Mouse (Mus musculus): ENCODE results near the gene Cdh23. TPM values are rescaled to one million over a fixed set of nuclear protein-coding genes. Genes with fewer than 3 reads are reported as not detected.

Cdh23 gene
- polyA plus RNA-seq, 1 experiment from 2014 or later = 1.1 TPM

- H3K4me2 ChIP-seq = no peak overlapping the region
- no peak overlapping the region for H3K27ac ChIP-seq
- H3K4me1 ChIP-seq = peaks cover 18% of the 10 kb centered on the region
- no peak for ATAC-seq
- no peak overlapping the region for H3K4me3 ChIP-seq
- H3K36me3 ChIP-seq (ENCODE audit: poor library complexity, severe bottlenecking) = no peaks in the 10 kb centered on the region
- WGBS = 31% methylated on average over 3 of the region's 3 CpGs
- no peak overlapping the region for H3K9ac ChIP-seq
- peaks cover 14% of the 10 kb centered on the region; the same call in 1 of the 2 replicates for H3K9me3 ChIP-seq (replicated peaks)
- no peaks in the 10 kb centered on the region for H3K27me3 ChIP-seq
Measured at GRCm38 (mm10) chr10:60624945-60625344, 71.3 kb downstream of the Cdh23 start.

DNA sequence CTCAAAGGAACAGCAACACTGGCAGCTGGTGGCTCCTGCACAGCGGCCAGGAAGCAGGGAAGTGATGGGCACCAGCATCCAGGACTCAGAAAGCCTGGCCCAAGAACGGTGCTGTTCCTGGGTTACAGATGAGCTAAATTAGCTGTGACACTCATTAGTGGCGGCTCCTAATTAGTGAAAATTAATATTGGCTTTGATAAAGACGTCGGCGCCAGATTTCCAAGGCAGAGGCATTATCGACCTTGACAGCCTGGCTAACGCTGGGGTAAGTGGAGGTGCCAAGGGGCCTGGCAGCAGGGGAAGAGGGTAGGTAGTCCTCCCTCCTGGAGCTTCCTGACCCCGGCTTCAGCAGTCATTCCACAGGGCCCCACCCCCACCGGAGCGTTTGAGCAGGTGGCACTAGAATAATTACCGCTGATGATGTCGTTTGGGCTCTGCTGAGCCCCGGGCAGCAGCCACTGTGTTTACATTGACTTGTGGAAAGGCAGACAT lies 72.0 kb downstream of the Cdh23 start:
- H3K4me2 ChIP-seq = no peak overlapping the region
- 0 out of 2 replicates have a peak, but pooled peaks cover 3% of the 10 kb centered on the region for H3K27me3 ChIP-seq
- peak overlapping the region; percentile 3 for H3K27ac ChIP-seq
- H3K4me1 ChIP-seq = peaks cover 18% of the 10 kb centered on the region
- H3K9me3 ChIP-seq (replicated peaks) = peaks cover 8% of the 10 kb centered on the region; the same call in 1 of the 2 replicates
- ATAC-seq = peak; percentile 84
- WGBS = 27% methylated on average over 14 of the region's 14 CpGs
- H3K9ac ChIP-seq = 0 out of 2 replicates have a peak overlapping the region, but pooled peaks have one; percentile 23
- no peak overlapping the region for H3K4me3 ChIP-seq
- no peaks in the 10 kb centered on the region for H3K36me3 ChIP-seq (ENCODE audit: poor library complexity, severe bottlenecking)

- Histone ChIP-seq H3K4me1 (peaks cover 18% of the 10 kb centered on the region), H3K9ac (no peak overlapping the region), H3K36me3 (ENCODE audit: poor library complexity, severe bottlenecking) (no peaks in the 10 kb centered on the region), H3K27ac (no peak overlapping the region), H3K4me3 (no peak overlapping the region), H3K9me3 (replicated peaks) (no peaks in the 10 kb centered on the region), H3K4me2 (no peak overlapping the region), H3K27me3 (0 out of 2 replicates have a peak, but pooled peaks cover 3% of the 10 kb centered on the region)
- 79% methylated on average over 12 of the region's 12 CpGs for WGBS
- ATAC-seq = no peak
Measured at GRCm38 (mm10) chr10:60622836-60623235, 73.5 kb downstream of the Cdh23 start.

GRCm38 (mm10) chr10:60621470-60622170 lies 74.7 kb downstream of the Cdh23 start:
- ATAC-seq = no peak
- Histone ChIP-seq H3K9me3 (replicated peaks) (no peaks in the 10 kb centered on the region), H3K27ac (no peak overlapping the region)

DNA sequence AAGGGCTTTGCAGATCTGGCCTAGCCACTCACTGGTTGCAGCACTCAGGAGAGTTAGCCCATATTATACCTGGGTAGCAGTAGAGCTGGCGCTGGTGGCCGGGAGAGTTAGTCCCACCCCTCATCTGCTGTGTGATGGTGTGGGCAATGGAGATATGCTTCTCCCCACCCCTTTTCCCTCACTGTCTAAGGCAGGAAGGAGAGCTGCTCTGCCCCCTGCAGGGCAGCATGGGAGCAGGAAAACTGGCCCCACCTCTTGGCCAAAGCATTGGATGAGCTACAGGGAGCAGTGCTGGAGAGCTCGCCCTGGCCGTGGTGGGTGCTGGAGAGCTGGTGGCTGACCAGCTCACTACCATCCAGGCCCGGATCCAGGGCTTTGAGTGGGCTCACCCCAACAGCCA lies 80.4 kb downstream of the Cdh23 start:
- no peaks in the 10 kb centered on the region for H3K36me3 ChIP-seq (ENCODE audit: poor library complexity, severe bottlenecking)
- H3K4me2 ChIP-seq = no peak overlapping the region
- H3K4me1 ChIP-seq = no peaks in the 10 kb centered on the region
- 0 out of 2 replicates have a peak, but pooled peaks cover 3% of the 10 kb centered on the region for H3K27me3 ChIP-seq
- ATAC-seq = no peak
- WGBS = 71% methylated on average over 5 of the region's 5 CpGs
- H3K9ac ChIP-seq = no peak overlapping the region
- no peak overlapping the region for H3K27ac ChIP-seq
- H3K4me3 ChIP-seq = no peak overlapping the region
- H3K9me3 ChIP-seq (replicated peaks) = no peaks in the 10 kb centered on the region

More at GRCm38 (mm10) chr10:60621470-60622170, 74.7 kb downstream of the Cdh23 start:
- Histone ChIP-seq H3K27me3 (0 out of 2 replicates have a peak, but pooled peaks cover 3% of the 10 kb centered on the region), H3K4me1 (peaks cover 18% of the 10 kb centered on the region), H3K9ac (no peak overlapping the region), H3K4me3 (no peak overlapping the region), H3K4me2 (no peak overlapping the region), H3K36me3 (ENCODE audit: poor library complexity, severe bottlenecking) (no peaks in the 10 kb centered on the region)
- WGBS = 89% methylated on average over 8 of the region's 8 CpGs

- WGBS = 25% methylated on average over 5 of the region's 5 CpGs
- no peak overlapping the region for H3K4me3 ChIP-seq
- H3K4me2 ChIP-seq = no peak overlapping the region
- H3K9me3 ChIP-seq (replicated peaks) = no peaks in the 10 kb centered on the region
- H3K27me3 ChIP-seq = no peaks in the 10 kb centered on the region
- no peak for ATAC-seq
- H3K27ac ChIP-seq = no peak overlapping the region
- H3K9ac ChIP-seq = no peak overlapping the region
- H3K36me3 ChIP-seq (ENCODE audit: poor library complexity, severe bottlenecking) = no peaks in the 10 kb centered on the region
- no peaks in the 10 kb centered on the region for H3K4me1 ChIP-seq
Measured at GRCm38 (mm10) chr10:60612893-60613292, 83.4 kb downstream of the Cdh23 start.

DNA sequence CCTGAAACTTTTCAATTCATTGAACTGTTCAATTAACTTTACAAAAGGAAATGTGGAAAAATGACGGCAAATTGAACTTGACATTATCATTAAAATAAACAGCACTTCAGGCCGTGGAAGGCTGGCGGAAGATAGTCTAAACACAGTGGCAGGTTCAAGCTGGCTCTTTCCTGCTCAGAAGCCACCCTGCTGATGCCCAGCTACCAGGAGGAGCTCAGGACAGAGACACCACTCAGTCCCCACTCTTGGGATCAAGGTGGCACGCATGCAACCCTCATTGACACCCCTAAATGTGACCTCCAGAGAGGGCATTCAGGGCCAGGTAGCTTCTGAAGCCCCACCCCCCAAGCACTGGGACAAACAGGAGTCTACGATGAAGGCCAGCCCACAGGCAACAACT lies 89.1 kb downstream of the Cdh23 start:
- H3K36me3 ChIP-seq (ENCODE audit: poor library complexity, severe bottlenecking) = no peaks in the 10 kb centered on the region
- no peak for ATAC-seq
- no peak overlapping the region for H3K9ac ChIP-seq
- no peak overlapping the region for H3K4me2 ChIP-seq
- no peaks in the 10 kb centered on the region for H3K9me3 ChIP-seq (replicated peaks)
- peaks cover 2% of the 10 kb centered on the region; the same call in 1 of the 2 replicates for H3K27me3 ChIP-seq
- no peak overlapping the region for H3K27ac ChIP-seq
- peaks cover 6% of the 10 kb centered on the region; the same call in 1 of the 2 replicates for H3K4me1 ChIP-seq
- no peak overlapping the region for H3K4me3 ChIP-seq
- 77% methylated on average over 5 of the region's 5 CpGs for whole genome bisulfite sequencing

GRCm38 (mm10) chr10:60606661-60607060 lies 89.6 kb downstream of the Cdh23 start:
- Histone ChIP-seq H3K27ac (no peak overlapping the region), H3K4me2 (no peak overlapping the region), H3K27me3 (peaks cover 2% of the 10 kb centered on the region; the same call in 1 of the 2 replicates), H3K9me3 (replicated peaks) (no peaks in the 10 kb centered on the region), H3K9ac (no peak overlapping the region), H3K36me3 (ENCODE audit: poor library complexity, severe bottlenecking) (no peaks in the 10 kb centered on the region), H3K4me1 (peaks cover 6% of the 10 kb centered on the region; the same call in 1 of the 2 replicates), H3K4me3 (no peak overlapping the region)
- ATAC-seq = no peak
- WGBS = 83% methylated on average over 6 of the region's 6 CpGs

DNA sequence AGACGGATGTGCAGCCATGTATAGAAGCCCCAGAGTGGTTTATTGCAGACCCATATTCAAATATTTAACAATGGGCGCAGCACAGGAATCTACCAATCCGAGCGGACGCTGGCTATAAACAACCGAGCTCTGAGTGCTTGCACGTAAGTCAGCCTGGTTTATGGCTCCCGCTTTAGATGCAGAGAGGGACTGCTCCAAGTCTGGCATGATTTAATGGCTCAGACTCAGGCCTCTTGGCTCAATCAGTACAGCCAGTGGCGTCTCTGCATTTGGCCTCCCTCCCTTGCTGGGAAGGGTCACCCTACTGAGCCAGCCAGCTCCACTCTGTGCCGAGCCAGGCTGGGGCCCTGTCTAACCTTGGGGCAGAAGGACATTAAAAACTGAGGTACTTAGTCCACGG lies 94.1 kb downstream of the Cdh23 start:
- Histone ChIP-seq H3K9me3 (replicated peaks) (no peaks in the 10 kb centered on the region), H3K36me3 (ENCODE audit: poor library complexity, severe bottlenecking) (no peaks in the 10 kb centered on the region), H3K27me3 (peaks cover 10% of the 10 kb centered on the region), H3K9ac (no peak overlapping the region), H3K4me3 (no peak overlapping the region), H3K27ac (no peak overlapping the region), H3K4me1 (peaks cover 9% of the 10 kb centered on the region; the same call in 1 of the 2 replicates), H3K4me2 (no peak overlapping the region)
- no peak for ATAC-seq
- WGBS = 79% methylated on average over 11 of the region's 11 CpGs

GRCm38 (mm10) chr10:60595166-60595565 lies 101.1 kb downstream of the Cdh23 start:
- ATAC-seq = no peak
- H3K27ac ChIP-seq = no peak overlapping the region
- no peaks in the 10 kb centered on the region for H3K36me3 ChIP-seq (ENCODE audit: poor library complexity, severe bottlenecking)
- 63% methylated on average over 6 of the region's 6 CpGs for WGBS
- H3K4me1 ChIP-seq = peaks cover 39% of the 10 kb centered on the region
- H3K27me3 ChIP-seq = peaks cover 55% of the 10 kb centered on the region
- H3K9ac ChIP-seq = no peak overlapping the region
- H3K4me2 ChIP-seq = no peak overlapping the region
- no peak overlapping the region for H3K4me3 ChIP-seq
- H3K9me3 ChIP-seq (replicated peaks) = no peaks in the 10 kb centered on the region

DNA sequence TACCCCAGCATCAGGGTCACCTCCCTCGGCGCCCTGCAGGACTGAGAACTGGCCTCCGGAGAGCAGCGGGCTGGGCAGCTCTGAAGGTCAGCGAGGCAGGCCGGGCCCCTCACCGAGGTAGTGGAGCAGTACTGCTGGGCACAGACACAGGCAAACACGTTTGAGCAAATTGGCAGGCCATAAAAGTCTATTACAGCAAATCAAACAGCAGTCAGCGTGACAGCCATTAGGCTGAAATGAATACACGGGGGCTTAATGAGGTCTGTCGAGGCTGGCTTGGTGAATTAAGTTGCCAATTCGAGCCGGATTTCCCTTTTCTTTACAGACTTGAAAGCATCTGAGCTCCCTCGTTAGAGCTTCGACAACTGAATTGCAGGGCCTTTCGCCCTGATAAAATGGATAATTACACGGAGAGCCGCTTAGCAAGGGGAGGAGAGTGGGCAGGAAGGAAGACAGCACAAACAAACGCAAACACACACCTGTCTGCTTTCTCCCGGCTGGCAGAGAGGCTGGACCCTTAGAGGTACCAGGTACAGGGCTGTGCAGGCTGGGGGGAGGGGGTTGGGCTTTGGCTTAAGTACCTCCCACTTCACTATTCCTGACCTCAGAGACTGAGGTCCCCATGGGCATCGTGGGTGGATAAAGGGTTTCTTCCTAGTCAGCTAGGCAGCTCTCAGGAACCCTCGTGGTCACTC lies 103.3 kb downstream of the Cdh23 start:
- peak overlapping the region; percentile 57 for H3K27ac ChIP-seq
- H3K4me2 ChIP-seq = peak overlapping the region; percentile 44
- no peaks in the 10 kb centered on the region for H3K9me3 ChIP-seq (replicated peaks)
- no peak overlapping the region for H3K9ac ChIP-seq
- peak; percentile 79 for ATAC-seq
- 2% methylated on average over 22 of the region's 22 CpGs for WGBS
- no peak overlapping the region for H3K4me3 ChIP-seq
- H3K36me3 ChIP-seq (ENCODE audit: poor library complexity, severe bottlenecking) = no peaks in the 10 kb centered on the region
- peaks cover 36% of the 10 kb centered on the region for H3K4me1 ChIP-seq
- peaks cover 73% of the 10 kb centered on the region for H3K27me3 ChIP-seq

DNA sequence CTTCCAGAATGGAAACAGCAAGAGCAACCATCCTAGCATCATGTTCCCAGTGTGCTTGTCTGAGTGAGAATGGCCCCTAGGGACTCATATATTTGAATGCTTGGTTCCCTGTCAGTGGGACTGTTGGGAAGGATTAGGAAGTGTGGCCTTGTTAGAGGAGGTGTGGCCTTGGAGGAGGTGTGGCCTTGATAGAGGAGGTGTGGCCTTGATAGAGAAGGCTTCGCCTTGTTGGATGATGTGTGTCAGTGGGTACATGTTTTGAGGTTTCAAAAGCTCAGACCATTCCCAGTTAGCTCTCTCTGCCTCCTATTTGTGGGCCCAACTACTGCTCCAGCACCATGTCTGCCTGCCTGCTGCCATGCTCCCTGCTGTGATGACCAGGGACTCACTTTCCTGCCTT lies 105.0 kb downstream of the Cdh23 start:
- no peak overlapping the region for H3K9ac ChIP-seq
- no peak for ATAC-seq
- H3K4me1 ChIP-seq = peaks cover 37% of the 10 kb centered on the region
- H3K4me2 ChIP-seq = no peak overlapping the region
- no peaks in the 10 kb centered on the region for H3K36me3 ChIP-seq (ENCODE audit: poor library complexity, severe bottlenecking)
- H3K27ac ChIP-seq = no peak overlapping the region
- H3K27me3 ChIP-seq = peaks cover 73% of the 10 kb centered on the region
- WGBS = 75% methylated on average over 1 of the region's 1 CpGs
- H3K9me3 ChIP-seq (replicated peaks) = no peaks in the 10 kb centered on the region
- no peak overlapping the region for H3K4me3 ChIP-seq
